Mouse (Mus musculus): ENCODE results near the gene Rngtt. TPM values are rescaled to one million over a fixed set of nuclear protein-coding genes. Genes with fewer than 3 reads are reported as not detected.
"Not testable (repeated sequence)": the region's sequence is repeated elsewhere in the genome, so short reads cannot be mapped to it uniquely, and the experiment has no call there.

The Rngtt gene
- total RNA-seq, 1 experiment from 2014 or later, result 31.4 TPM

- DNase-seq, result peak; percentile 7
Observed at GRCm38 (mm10) chr4:33310840-33311437, 828 bp downstream of the Rngtt start.

- DNase-seq, result not testable (repeated sequence)
Observed at GRCm38 (mm10) chr4:33314150-33314549, 4.0 kb downstream of the Rngtt start.

- no peak for DNase-seq
Observed at GRCm38 (mm10) chr4:33315840-33316239, 5.7 kb downstream of the Rngtt start.

GRCm38 (mm10) chr4:33331147-33331546, 21.0 kb downstream of the Rngtt start:
- DNase-seq, result no peak

- no peak for DNase-seq
Observed at GRCm38 (mm10) chr4:33332956-33333455, 22.9 kb downstream of the Rngtt start.

- peak; percentile 41 for DNase-seq
Observed at GRCm38 (mm10) chr4:33337999-33338398, 27.9 kb downstream of the Rngtt start.

GRCm38 (mm10) chr4:33342877-33343731, 33.0 kb downstream of the Rngtt start:
- no peak for DNase-seq

GRCm38 (mm10) chr4:33343732-33344057, 33.6 kb downstream of the Rngtt start:
- DNase-seq, result peak; percentile 25

GRCm38 (mm10) chr4:33363451-33363850, 53.3 kb downstream of the Rngtt start:
- DNase-seq, result no peak

GRCm38 (mm10) chr4:33374916-33375315, 64.8 kb downstream of the Rngtt start:
- no peak for DNase-seq

GRCm38 (mm10) chr4:33377642-33378041, 67.5 kb downstream of the Rngtt start:
- DNase-seq, result no peak

- peak; percentile 13 for DNase-seq
Observed at GRCm38 (mm10) chr4:33378894-33379293, 68.8 kb downstream of the Rngtt start.

GRCm38 (mm10) chr4:33388899-33389298, 78.8 kb downstream of the Rngtt start:
- DNase-seq, result no peak

GRCm38 (mm10) chr4:33390660-33391059, 80.5 kb downstream of the Rngtt start:
- DNase-seq, result peak; percentile 41

GRCm38 (mm10) chr4:33393437-33393836, 83.3 kb downstream of the Rngtt start:
- no peak for DNase-seq

GRCm38 (mm10) chr4:33396222-33397176, 86.4 kb downstream of the Rngtt start:
- DNase-seq, result peak; percentile 90

GRCm38 (mm10) chr4:33405723-33406293, 95.7 kb downstream of the Rngtt start:
- no peak for DNase-seq

GRCm38 (mm10) chr4:33413791-33414190, 103.7 kb downstream of the Rngtt start:
- DNase-seq, result peak; percentile 38

- DNase-seq, result no peak
Observed at GRCm38 (mm10) chr4:33414781-33415180, 104.7 kb downstream of the Rngtt start.

GRCm38 (mm10) chr4:33417391-33417790, 107.3 kb downstream of the Rngtt start:
- DNase-seq, result no peak

- DNase-seq, result no peak
Observed at GRCm38 (mm10) chr4:33419644-33420043, 109.5 kb downstream of the Rngtt start.

GRCm38 (mm10) chr4:33428856-33429255, 118.7 kb downstream of the Rngtt start:
- no peak for DNase-seq

All from adrenal gland, postnatal 14 days (tissue).